Mouse (Mus musculus) ES-Bruce4 (cell line): ENCODE measurements at regions not wholly inside any gene's neighbourhood (a gene's known extent, or its start where the extent isn't known, plus 50 kb on each side); places are given as distances from the start of the nearest gene placed in this dataset.

Experiments
- CTCF ChIP-seq: IDR thresholded peaks from one replicate; pipeline ENCODE4 v1.8.1; 2011; ENCODE audit warnings: low read depth, low read length
- EP300 ChIP-seq: IDR thresholded peaks from 2 replicates; pipeline ENCODE4 v1.6.1; 2011; ENCODE audit warnings: low read depth, low read length; ENCODE audit not compliant: insufficient read depth
- POLR2A ChIP-seq: IDR thresholded peaks from one replicate; pipeline ENCODE4 v1.8.1; 2011; ENCODE audit warnings: low read length; ENCODE audit not compliant: insufficient read depth

DNA sequence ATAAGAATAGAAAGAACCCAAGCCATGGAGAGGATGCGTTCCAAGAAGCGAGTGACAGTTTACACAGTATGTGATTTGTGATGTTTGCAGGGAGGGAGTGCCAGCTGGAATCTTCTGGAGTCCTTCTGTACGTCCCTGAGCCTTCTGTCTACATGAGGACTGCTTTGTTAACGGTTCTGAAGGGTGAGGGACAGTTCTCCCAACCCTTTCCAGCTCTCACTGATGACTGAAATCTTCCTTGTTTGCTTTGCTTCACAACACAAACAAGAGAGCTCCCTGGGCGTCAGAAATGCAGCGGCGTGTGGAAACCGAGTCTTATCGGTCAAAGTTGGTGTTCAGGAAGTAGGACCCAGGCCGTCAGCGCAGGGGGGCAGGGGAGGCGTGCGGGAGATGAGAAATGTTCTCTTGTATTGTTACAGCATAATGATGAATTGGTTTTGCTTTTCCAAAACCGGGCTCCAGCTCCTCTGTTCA, 112.2 kb upstream of the Npvf start:
- TF ChIP-seq POLR2A (no peak), CTCF (no peak), EP300 (no peak)
